Mouse (Mus musculus) layer of hippocampus, postnatal 10 days (tissue): Measurements from ENCODE around the gene Lgals7. TPM values are rescaled to one million over a fixed set of nuclear protein-coding genes. Genes with fewer than 3 reads are reported as not detected.

ENCODE experiments used
- total RNA-seq, 2 experiments: library from RNA; stranded (reverse); gene quantifications; 2 replicates each; pipeline ENCODE4 v1.2.3; 2021

Lgals7 gene
- total RNA-seq, 2 experiments from 2014 or later = 0.62 TPM; not detected in 1

Other genes with a start within 250 kb of the Lgals7 start
- 1 to 10 TPM; 1.5 to 2.1 TPM for gene Acp7, start 232.5 kb upstream of the Lgals7 start, total RNA-seq
- 10 to 100 TPM; 16.2 to 19.8 TPM for gene Fbxo27, start 171.0 kb upstream of the Lgals7 start, total RNA-seq
- gene Fbxo17, start 147.0 kb upstream of the Lgals7 start, total RNA-seq = 1 to 10 TPM; 2.0 to 2.2 TPM
- 10 to 100 TPM; 45.7 to 52.1 TPM for gene Mrps12, start 122.0 kb upstream of the Lgals7 start, total RNA-seq
- 10 to 100 TPM; 14.1 to 17.2 TPM for gene Sars2, start 121.9 kb upstream of the Lgals7 start, total RNA-seq
- under 1 TPM; 0.46 to 0.54 TPM for gene Ccer2, start 107.7 kb upstream of the Lgals7 start, total RNA-seq
- gene Sirt2, start 97.1 kb upstream of the Lgals7 start, total RNA-seq = 100 to 1,000 TPM; 150 to 167 TPM
- gene Nfkbib, start 96.3 kb upstream of the Lgals7 start, total RNA-seq = 10 to 100 TPM; 32.2 to 35.8 TPM
- 1 to 10 TPM; 1.5 to 2.0 TPM for gene Rinl, start 74.9 kb upstream of the Lgals7 start, total RNA-seq
- gene Hnrnpl, start 55.3 kb upstream of the Lgals7 start, total RNA-seq = 100 to 1,000 TPM; 441 to 521 TPM
- gene Ech1, start 38.6 kb upstream of the Lgals7 start, total RNA-seq = 10 to 100 TPM; 49.1 to 50.8 TPM
- 1 to 10 TPM; 2.1 to 2.7 TPM for gene Lgals4, start 30.0 kb upstream of the Lgals7 start, total RNA-seq
- gene Capn12, start 17.6 kb downstream of the Lgals7 start, total RNA-seq = under 1 TPM; 0.54 to 0.82 TPM
- gene Actn4, start 98.5 kb downstream of the Lgals7 start, total RNA-seq = 100 to 1,000 TPM; 128 to 129 TPM
- gene Eif3k, start 118.0 kb downstream of the Lgals7 start, total RNA-seq = 100 to 1,000 TPM; 177 to 178 TPM
- 1 to 10 TPM; 4.6 to 5.8 TPM for gene Map4k1, start 118.2 kb downstream of the Lgals7 start, total RNA-seq